Mouse (Mus musculus) spleen, adult 12 weeks (tissue): ENCODE results near the gene Optn.
"Not testable (repeated sequence)": the region's sequence is repeated elsewhere in the genome, so short reads cannot be mapped to it uniquely, and the experiment has no call there.

ENCODE experiments used
- DNase-seq: peaks from one replicate; pipeline ENCODE4 v3.0.0; 2022; ENCODE audit warnings: low spot score

Gene Optn

GRCm38 (mm10) chr2:5063299-5064205 lies at the start of gene Optn:
TSS of gene Optn (minus strand) at chr2:5064051.
- peak; percentile 85 for DNase-seq

GRCm38 (mm10) chr2:5112785-5113291 lies 49.0 kb upstream of the Optn start:
- no peak for DNase-seq

- no peak for DNase-seq
These were observed 39.0 kb upstream of the Optn start for GRCm38 (mm10) chr2:5102891-5103290.

- no peak for DNase-seq
These were observed 37.9 kb upstream of the Optn start for GRCm38 (mm10) chr2:5101743-5102245.

GRCm38 (mm10) chr2:5099176-5099575 lies 35.3 kb upstream of the Optn start:
- DNase-seq: no peak

- DNase-seq: no peak
These were observed 34.1 kb upstream of the Optn start for GRCm38 (mm10) chr2:5097786-5098445.

- DNase-seq: no peak
These were observed 31.5 kb upstream of the Optn start for GRCm38 (mm10) chr2:5095316-5095715.

- DNase-seq: no peak
These were observed 31.0 kb upstream of the Optn start for GRCm38 (mm10) chr2:5094876-5095275.

- DNase-seq: not testable (repeated sequence)
These were observed 26.5 kb upstream of the Optn start for GRCm38 (mm10) chr2:5090385-5090784.

GRCm38 (mm10) chr2:5087667-5088066 lies 23.8 kb upstream of the Optn start:
- no peak for DNase-seq

- DNase-seq: no peak
These were observed 19.9 kb upstream of the Optn start for GRCm38 (mm10) chr2:5083739-5084138.

GRCm38 (mm10) chr2:5080053-5080787 lies 16.4 kb upstream of the Optn start:
- no peak for DNase-seq

GRCm38 (mm10) chr2:5077937-5078336 lies 14.1 kb upstream of the Optn start:
- DNase-seq: peak; percentile 18

GRCm38 (mm10) chr2:5077490-5077889 lies 13.6 kb upstream of the Optn start:
- no peak for DNase-seq

- no peak for DNase-seq
These were observed 12.0 kb upstream of the Optn start for GRCm38 (mm10) chr2:5075856-5076255.

- DNase-seq: no peak
These were observed 11.6 kb upstream of the Optn start for GRCm38 (mm10) chr2:5075432-5075831.

GRCm38 (mm10) chr2:5073785-5074184 lies 9.9 kb upstream of the Optn start:
- no peak for DNase-seq

- DNase-seq: no peak
These were observed 4.1 kb upstream of the Optn start for GRCm38 (mm10) chr2:5067951-5068350.

GRCm38 (mm10) chr2:5067254-5067653 lies 3.4 kb upstream of the Optn start:
- DNase-seq: not testable (repeated sequence)

- DNase-seq: no peak
These were observed 396 bp upstream of the Optn start for GRCm38 (mm10) chr2:5064247-5064646.

GRCm38 (mm10) chr2:5062496-5063298 lies 1.2 kb downstream of the Optn start:
- DNase-seq: peak; percentile 29
